Mouse (Mus musculus): Measurements from ENCODE around the gene Map3k5. TPM values are rescaled to one million over a fixed set of nuclear protein-coding genes. Genes with fewer than 3 reads are reported as not detected.

Gene Map3k5
- 1.5 and 1.6 TPM in 2 replicates for polyA plus RNA-seq (2014; fragmentation: Nextera tagmentation; extraction: Ambion mirVana)

- Histone ChIP-seq H3K36me3 (replicated peaks; ENCODE audit: control insufficient read depth, insufficient read depth, low read depth, low read length) (no peaks in the 10 kb centered on the region), H3K4me3 (ENCODE audit: low read depth, low read length) (peak within 1 kb of the TSS; percentile 61), H3K9ac (replicated peaks; ENCODE audit: low read length) (peak within 1 kb of the TSS; percentile 72), H3K27me3 (ENCODE audit: control insufficient read depth, insufficient read depth, low read length) (peaks cover 3% of the 10 kb centered on the region; the same call in 1 of the 2 replicates), H3K9me3 (replicated peaks; ENCODE audit: control insufficient read depth, low read length) (no peaks in the 10 kb centered on the region), H3K27ac (replicated peaks; ENCODE audit: low read depth, low read length) (peak within 1 kb of the TSS; percentile 70), H3K4me2 (ENCODE audit: low read depth, low read length) (peak within 1 kb of the TSS; percentile 84), H3K4me1 (ENCODE audit: control insufficient read depth, insufficient read depth, low read length) (peaks cover 3% of the 10 kb centered on the region; the same call in 1 of the 2 replicates)
- WGBS = under 1% methylated on average over 57 of the region's 95 CpGs
- DNase-seq (ENCODE audit: low spot score) (peak; percentile 63), ATAC-seq (replicated peaks; ENCODE audit: insufficient number of reproducible peaks, low FRiP score, low TSS enrichment, low read depth) (peak; percentile 85)
Measured at GRCm38 (mm10) chr10:19934384-19935294, at the start of gene Map3k5. TSS of gene Map3k5 (plus strand) at chr10:19934472.

GRCm38 (mm10) chr10:19886249-19886648 lies 48.0 kb upstream of the Map3k5 start:
- Histone ChIP-seq H3K4me2 (ENCODE audit: low read depth, low read length) (no peak overlapping the region), H3K36me3 (replicated peaks; ENCODE audit: control insufficient read depth, insufficient read depth, low read depth, low read length) (no peaks in the 10 kb centered on the region), H3K4me1 (ENCODE audit: control insufficient read depth, insufficient read depth, low read length) (no peaks in the 10 kb centered on the region), H3K4me3 (ENCODE audit: low read depth, low read length) (no peak overlapping the region), H3K27me3 (ENCODE audit: control insufficient read depth, insufficient read depth, low read length) (no peaks in the 10 kb centered on the region), H3K9ac (replicated peaks; ENCODE audit: low read length) (no peak overlapping the region), H3K27ac (replicated peaks; ENCODE audit: low read depth, low read length) (no peak overlapping the region), H3K9me3 (replicated peaks; ENCODE audit: control insufficient read depth, low read length) (no peaks in the 10 kb centered on the region)
- DNase-seq (ENCODE audit: low spot score) (no peak), ATAC-seq (replicated peaks; ENCODE audit: insufficient number of reproducible peaks, low FRiP score, low TSS enrichment, low read depth) (no peak)
- WGBS = 90% methylated on average over 3 of the region's 3 CpGs

GRCm38 (mm10) chr10:19889908-19890307 lies 44.4 kb upstream of the Map3k5 start:
- H3K4me2 ChIP-seq (ENCODE audit: low read depth, low read length) = no peak overlapping the region
- 84% methylated on average over 3 of the region's 3 CpGs for WGBS

GRCm38 (mm10) chr10:19891686-19892085 lies 42.6 kb upstream of the Map3k5 start:
- Histone ChIP-seq H3K4me1 (ENCODE audit: control insufficient read depth, insufficient read depth, low read length) (no peaks in the 10 kb centered on the region), H3K4me2 (ENCODE audit: low read depth, low read length) (no peak overlapping the region), H3K36me3 (replicated peaks; ENCODE audit: control insufficient read depth, insufficient read depth, low read depth, low read length) (no peaks in the 10 kb centered on the region), H3K27ac (replicated peaks; ENCODE audit: low read depth, low read length) (no peak overlapping the region), H3K9me3 (replicated peaks; ENCODE audit: control insufficient read depth, low read length) (no peaks in the 10 kb centered on the region), H3K4me3 (ENCODE audit: low read depth, low read length) (no peak overlapping the region), H3K27me3 (ENCODE audit: control insufficient read depth, insufficient read depth, low read length) (no peaks in the 10 kb centered on the region), H3K9ac (replicated peaks; ENCODE audit: low read length) (no peak overlapping the region)
- DNase-seq (ENCODE audit: low spot score) (no peak), ATAC-seq (replicated peaks; ENCODE audit: insufficient number of reproducible peaks, low FRiP score, low TSS enrichment, low read depth) (no peak)
- 47% methylated on average over 3 of the region's 3 CpGs for WGBS

More at GRCm38 (mm10) chr10:19889908-19890307, 44.4 kb upstream of the Map3k5 start:
- no peaks in the 10 kb centered on the region for H3K27me3 ChIP-seq (ENCODE audit: control insufficient read depth, insufficient read depth, low read length)
- no peaks in the 10 kb centered on the region for H3K9me3 ChIP-seq (replicated peaks; ENCODE audit: control insufficient read depth, low read length)
- H3K9ac ChIP-seq (replicated peaks; ENCODE audit: low read length) = no peak overlapping the region
- H3K4me1 ChIP-seq (ENCODE audit: control insufficient read depth, insufficient read depth, low read length) = no peaks in the 10 kb centered on the region
- no peak overlapping the region for H3K4me3 ChIP-seq (ENCODE audit: low read depth, low read length)
- ATAC-seq (replicated peaks; ENCODE audit: insufficient number of reproducible peaks, low FRiP score, low TSS enrichment, low read depth) = no peak
- DNase-seq (ENCODE audit: low spot score) = no peak
- no peaks in the 10 kb centered on the region for H3K36me3 ChIP-seq (replicated peaks; ENCODE audit: control insufficient read depth, insufficient read depth, low read depth, low read length)
- H3K27ac ChIP-seq (replicated peaks; ENCODE audit: low read depth, low read length) = no peak overlapping the region

- ATAC-seq (replicated peaks; ENCODE audit: insufficient number of reproducible peaks, low FRiP score, low TSS enrichment, low read depth) = no peak
- Histone ChIP-seq H3K27ac (replicated peaks; ENCODE audit: low read depth, low read length) (no peak overlapping the region), H3K9ac (replicated peaks; ENCODE audit: low read length) (no peak overlapping the region), H3K36me3 (replicated peaks; ENCODE audit: control insufficient read depth, insufficient read depth, low read depth, low read length) (no peaks in the 10 kb centered on the region), H3K4me2 (ENCODE audit: low read depth, low read length) (no peak overlapping the region), H3K9me3 (replicated peaks; ENCODE audit: control insufficient read depth, low read length) (no peaks in the 10 kb centered on the region), H3K4me1 (ENCODE audit: control insufficient read depth, insufficient read depth, low read length) (no peaks in the 10 kb centered on the region), H3K27me3 (ENCODE audit: control insufficient read depth, insufficient read depth, low read length) (no peaks in the 10 kb centered on the region), H3K4me3 (ENCODE audit: low read depth, low read length) (no peak overlapping the region)
- DNase-seq (ENCODE audit: low spot score) = no peak
- 87% methylated on average over 6 of the region's 6 CpGs for WGBS
Measured at GRCm38 (mm10) chr10:19893146-19893545, 41.1 kb upstream of the Map3k5 start.

- H3K4me3 ChIP-seq (ENCODE audit: low read depth, low read length) = no peak overlapping the region
- H3K9ac ChIP-seq (replicated peaks; ENCODE audit: low read length) = no peak overlapping the region
- H3K9me3 ChIP-seq (replicated peaks; ENCODE audit: control insufficient read depth, low read length) = no peaks in the 10 kb centered on the region
- 20% methylated on average over 4 of the region's 4 CpGs for WGBS
- peak; percentile 70 for DNase-seq (ENCODE audit: low spot score)
- H3K27me3 ChIP-seq (ENCODE audit: control insufficient read depth, insufficient read depth, low read length) = no peaks in the 10 kb centered on the region
- no peaks in the 10 kb centered on the region for H3K4me1 ChIP-seq (ENCODE audit: control insufficient read depth, insufficient read depth, low read length)
- H3K4me2 ChIP-seq (ENCODE audit: low read depth, low read length) = no peak overlapping the region
- no peak for ATAC-seq (replicated peaks; ENCODE audit: insufficient number of reproducible peaks, low FRiP score, low TSS enrichment, low read depth)
- no peaks in the 10 kb centered on the region for H3K36me3 ChIP-seq (replicated peaks; ENCODE audit: control insufficient read depth, insufficient read depth, low read depth, low read length)
- no peak overlapping the region for H3K27ac ChIP-seq (replicated peaks; ENCODE audit: low read depth, low read length)
Measured at GRCm38 (mm10) chr10:19893976-19894375, 40.3 kb upstream of the Map3k5 start.

- no peaks in the 10 kb centered on the region for H3K9me3 ChIP-seq (replicated peaks; ENCODE audit: control insufficient read depth, low read length)
- H3K9ac ChIP-seq (replicated peaks; ENCODE audit: low read length) = no peak overlapping the region
- no peaks in the 10 kb centered on the region for H3K27me3 ChIP-seq (ENCODE audit: control insufficient read depth, insufficient read depth, low read length)
- H3K4me3 ChIP-seq (ENCODE audit: low read depth, low read length) = no peak overlapping the region
- DNase-seq (ENCODE audit: low spot score) (no peak), ATAC-seq (replicated peaks; ENCODE audit: insufficient number of reproducible peaks, low FRiP score, low TSS enrichment, low read depth) (no peak)
- H3K27ac ChIP-seq (replicated peaks; ENCODE audit: low read depth, low read length) = no peak overlapping the region
- H3K4me2 ChIP-seq (ENCODE audit: low read depth, low read length) = no peak overlapping the region
- H3K4me1 ChIP-seq (ENCODE audit: control insufficient read depth, insufficient read depth, low read length) = no peaks in the 10 kb centered on the region
- WGBS = 67% methylated on average over 2 of the region's 2 CpGs
- no peaks in the 10 kb centered on the region for H3K36me3 ChIP-seq (replicated peaks; ENCODE audit: control insufficient read depth, insufficient read depth, low read depth, low read length)
Measured at GRCm38 (mm10) chr10:19900191-19900590, 34.1 kb upstream of the Map3k5 start.

GRCm38 (mm10) chr10:19901992-19902391 lies 32.3 kb upstream of the Map3k5 start:
- Histone ChIP-seq H3K36me3 (replicated peaks; ENCODE audit: control insufficient read depth, insufficient read depth, low read depth, low read length) (no peaks in the 10 kb centered on the region), H3K27ac (replicated peaks; ENCODE audit: low read depth, low read length) (no peak overlapping the region), H3K27me3 (ENCODE audit: control insufficient read depth, insufficient read depth, low read length) (no peaks in the 10 kb centered on the region), H3K9ac (replicated peaks; ENCODE audit: low read length) (no peak overlapping the region), H3K4me2 (ENCODE audit: low read depth, low read length) (no peak overlapping the region), H3K4me3 (ENCODE audit: low read depth, low read length) (no peak overlapping the region), H3K4me1 (ENCODE audit: control insufficient read depth, insufficient read depth, low read length) (no peaks in the 10 kb centered on the region), H3K9me3 (replicated peaks; ENCODE audit: control insufficient read depth, low read length) (no peaks in the 10 kb centered on the region)
- no peak for ATAC-seq (replicated peaks; ENCODE audit: insufficient number of reproducible peaks, low FRiP score, low TSS enrichment, low read depth)
- no peak for DNase-seq (ENCODE audit: low spot score)
- WGBS = 82% methylated on average over 7 of the region's 7 CpGs

Data from embryonic facial prominence, embryonic 11.5 days (tissue).